ENCODE assay signal across 9 mouse cellular contexts in the genomic region with DNA sequence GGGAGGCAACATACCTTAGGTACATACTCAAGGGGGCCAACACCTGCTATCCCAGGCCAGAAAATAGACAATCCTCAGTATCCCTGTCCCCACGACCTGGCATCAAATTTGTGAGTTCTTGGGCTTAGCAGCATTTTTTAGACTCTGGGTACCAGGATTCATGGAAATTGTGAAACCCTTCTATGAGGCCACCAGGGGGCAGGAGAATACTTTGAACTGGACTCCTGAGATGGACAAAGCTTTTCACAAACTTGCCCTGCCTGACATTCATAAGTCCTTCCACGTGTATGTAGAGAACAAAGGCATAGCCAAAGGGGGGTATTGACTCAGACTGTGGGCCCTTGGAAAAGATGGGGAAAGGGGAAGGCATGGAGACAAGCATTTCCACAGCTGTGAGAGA. TPM values are rescaled to one million over a fixed set of nuclear protein-coding genes. Genes with fewer than 3 reads are reported as not detected.
DNase-seq lines count a peak whose midpoint lies in the region; ATAC-seq and TF ChIP-seq lines count a peak whose summit lies in the region.
"Had no signal": no experiment of that assay in that cellular context is flagged by ENCODE, and none has a peak within 500 bp of the region (broad histone marks: within the 10 kb centered on the region; RNA-seq: fewer than 3 reads in every experiment).

No protein-coding gene starts in this region.

- H3K4me2 ChIP-seq in heart, embryonic 12.5 days: no peak overlapping the region
- H3K4me2 ChIP-seq in lung, postnatal 0 days (replicated peaks; ENCODE audit: low read depth, low read length): no peak overlapping the region
- H3K4me2 ChIP-seq: midbrain, embryonic 12.5 days had no signal

- peaks cover 3% of the 10 kb centered on the region for H3K36me3 ChIP-seq in heart, embryonic 12.5 days
- no peaks in the 10 kb centered on the region for H3K36me3 ChIP-seq in lung, postnatal 0 days (ENCODE audit: insufficient read depth, low read length)
- H3K36me3 ChIP-seq: midbrain, embryonic 12.5 days had no signal

- TF ChIP-seq EP300 in lung, postnatal 0 days (IDR thresholded peaks at IDR 0.05): no peak

- no peaks in the 10 kb centered on the region for H3K4me1 ChIP-seq in heart, embryonic 12.5 days (replicated peaks)
- no peaks in the 10 kb centered on the region for H3K4me1 ChIP-seq in lung, postnatal 0 days (ENCODE audit: insufficient read depth, low read depth, low read length)
- H3K4me1 ChIP-seq: midbrain, embryonic 12.5 days had no signal

- no peak overlapping the region for H3K4me3 ChIP-seq in heart, embryonic 12.5 days
- H3K4me3 ChIP-seq in lung, postnatal 0 days (ENCODE audit: low read depth, low read length): no peak overlapping the region
- H3K4me3 ChIP-seq: midbrain, embryonic 12.5 days had no signal

- peaks cover 20% of the 10 kb centered on the region for H3K9me3 ChIP-seq in heart, embryonic 12.5 days (replicated peaks)
- peaks cover 23% of the 10 kb centered on the region for H3K9me3 ChIP-seq in lung, postnatal 0 days (ENCODE audit: low read length)

- DNase-seq in heart, adult 11 months: no peak
- DNase-seq in urinary bladder, postnatal 14 days (ENCODE audit: low spot score): peak; percentile 22
- no peak for DNase-seq in urinary bladder, postnatal 10 days (ENCODE audit: low spot score)
- DNase-seq in embryo, embryonic 9.5 days (ENCODE audit: extremely low spot score): peak; percentile 17
- peak; percentile 51 for DNase-seq in lung, postnatal 0 days (ENCODE audit: low spot score)
- DNase-seq in ovary, postnatal 14 days (ENCODE audit: low spot score): no peak
- DNase-seq in gastrocnemius, postnatal 10 days: no peak

- no peak overlapping the region for H3K9ac ChIP-seq in heart, embryonic 12.5 days
- H3K9ac ChIP-seq in lung, postnatal 0 days (replicated peaks; ENCODE audit: low read depth): no peak overlapping the region
- H3K9ac ChIP-seq: midbrain, embryonic 12.5 days had no signal

- peak; percentile 67 for TF ChIP-seq CTCF in lung, postnatal 0 days (IDR thresholded peaks at IDR 0.05)

- no peak overlapping the region for H3K27ac ChIP-seq in heart, embryonic 12.5 days (ENCODE audit: poor library complexity, severe bottlenecking)
- H3K27ac ChIP-seq in lung, postnatal 0 days (ENCODE audit: low read length): no peak overlapping the region
- H3K27ac ChIP-seq: midbrain, embryonic 12.5 days had no signal

- H3K27me3 ChIP-seq in heart, embryonic 12.5 days (replicated peaks): no peaks in the 10 kb centered on the region
- H3K27me3 ChIP-seq in lung, postnatal 0 days (replicated peaks; ENCODE audit: insufficient read depth, low read length): no peaks in the 10 kb centered on the region
- H3K27me3 ChIP-seq: midbrain, embryonic 12.5 days had no signal

- 0 out of 2 replicates have a peak, but pooled peaks have one; percentile 43 for ATAC-seq in heart, embryonic 12.5 days (ENCODE audit: insufficient number of reproducible peaks, low FRiP score)
- no peak for ATAC-seq in lung, postnatal 0 days

- 38% methylated on average over 2 of the region's 2 CpGs for WGBS in heart, embryonic 12.5 days
- 35% methylated on average over 2 of the region's 2 CpGs for WGBS in lung, postnatal 0 days

RNA-seq across cellular contexts. Expression of a gene that starts 17.6 kb away (rescaled TPM):
- 61.0 and 66.6 TPM in 2 replicates for polyA plus RNA-seq in heart, embryonic 12.5 days (2016; fragmentation: Nextera tagmentation; extraction: Ambion mirVana)
- 61.9 and 63.5 TPM in 2 replicates for polyA plus RNA-seq in lung, postnatal 0 days (2015; fragmentation: Nextera tagmentation; extraction: Ambion mirVana)
- total RNA-seq in gastrocnemius, postnatal 10 days (2021): 10 to 100 TPM; 26.9 to 45.8 TPM

Comparison
In these comparisons a context has a peak if more than half of its experiments do, and no peak if none do; other contexts are left out.
1. DNase-seq: peak in urinary bladder, postnatal 14 days (single experiment), embryo, embryonic 9.5 days (single experiment) and lung, postnatal 0 days (single experiment); none in heart, adult 11 months (single experiment), urinary bladder, postnatal 10 days (single experiment), ovary, postnatal 14 days (single experiment) and gastrocnemius, postnatal 10 days (single experiment).